Mouse (Mus musculus) embryonic facial prominence, embryonic 10.5 days (tissue): Measurements from ENCODE around the gene Btbd2. TPM values are rescaled to one million over a fixed set of nuclear protein-coding genes. Genes with fewer than 3 reads are reported as not detected.

Experiments used
- DNase-seq: peaks from one replicate; pipeline ENCODE4 v3.0.0-alpha.2; 2017; ENCODE audit warnings: low spot score
- H3K27ac ChIP-seq: fragments of 300-500 bp; sonication (generic); replicated peaks from 2 replicates; pipeline ENCODE4 v1.5.1; 2016; ENCODE audit warnings: mild to moderate bottlenecking
- H3K27me3 ChIP-seq: fragments of 300-500 bp; sonication (generic); replicated peaks from 2 replicates; pipeline ENCODE4 v1.6.1; 2016; ENCODE audit warnings: low read depth, mild to moderate bottlenecking; ENCODE audit not compliant: poor library complexity, severe bottlenecking
- H3K36me3 ChIP-seq: fragments of 300-500 bp; sonication (generic); replicated peaks from 2 replicates; pipeline ENCODE4 v1.6.1; 2016; ENCODE audit warnings: mild to moderate bottlenecking, moderate library complexity
- H3K4me1 ChIP-seq: fragments of 300-500 bp; sonication (generic); 2 replicates; pipeline ENCODE4 v1.6.1; 2016
- H3K4me3 ChIP-seq: fragments of 300-500 bp; sonication (generic); 2 replicates; pipeline ENCODE4 v1.5.1; 2016; ENCODE audit warnings: mild to moderate bottlenecking, moderate library complexity
- H3K9me3 ChIP-seq: fragments of 300-500 bp; sonication (generic); 2 replicates; pipeline ENCODE4 v1.6.1; 2016; ENCODE audit warnings: mild to moderate bottlenecking
- WGBS: fragments of 180-500 bp; shearing (Covaris S2); methylation state at CpG from one replicate; pipeline ENCODE4 v1.1.7; 2016; 5-methylcytosine and 5-hydroxymethylcytosine counted together
- polyA plus RNA-seq: library from polyadenylated mRNA; unstranded; fragments of >200 nt; fragmentation: Nextera tagmentation; extraction: Ambion mirVana; gene quantifications from 2 replicates; pipeline ENCODE4 v1.2.1, GENCODE M21; 2016

Gene Btbd2
- polyA plus RNA-seq, result 83.2 and 84.8 TPM in 2 replicates

- H3K36me3 ChIP-seq, result peaks cover 4% of the 10 kb centered on the region
- WGBS, result 17% methylated on average over 15 of the region's 15 CpGs
- H3K9me3 ChIP-seq, result no peaks in the 10 kb centered on the region
- peaks cover 41% of the 10 kb centered on the region for H3K4me1 ChIP-seq
- peak within 1 kb of the TSS; percentile 95 for H3K4me3 ChIP-seq
- no peak for DNase-seq
- H3K27ac ChIP-seq, result peak within 1 kb of the TSS; percentile 96
- no peaks in the 10 kb centered on the region for H3K27me3 ChIP-seq
These were observed at the start of gene Btbd2 for GRCm38 (mm10) chr10:80656863-80657623. TSS of gene Btbd2 (minus strand) at chr10:80657071.

- Histone ChIP-seq H3K27ac (no peak overlapping the region), H3K27me3 (no peaks in the 10 kb centered on the region), H3K4me3 (no peak overlapping the region), H3K36me3 (peaks cover 55% of the 10 kb centered on the region), H3K9me3 (no peaks in the 10 kb centered on the region), H3K4me1 (peaks cover 31% of the 10 kb centered on the region)
- DNase-seq, result no peak
- 74% methylated on average over 3 of the region's 3 CpGs for WGBS
These were observed 48.6 kb upstream of the Btbd2 start for GRCm38 (mm10) chr10:80705479-80705878.

- WGBS, result 69% methylated on average over 3 of the region's 3 CpGs
- H3K36me3 ChIP-seq, result peaks cover 51% of the 10 kb centered on the region
- H3K27me3 ChIP-seq, result no peaks in the 10 kb centered on the region
These were observed 48.2 kb upstream of the Btbd2 start for GRCm38 (mm10) chr10:80705033-80705432.

GRCm38 (mm10) chr10:80704418-80704817, 47.5 kb upstream of the Btbd2 start:
- Histone ChIP-seq H3K9me3 (no peaks in the 10 kb centered on the region), H3K36me3 (peaks cover 45% of the 10 kb centered on the region), H3K4me1 (peaks cover 37% of the 10 kb centered on the region), H3K27me3 (no peaks in the 10 kb centered on the region), H3K27ac (no peak overlapping the region), H3K4me3 (no peak overlapping the region)
- no peak for DNase-seq
- WGBS, result 84% methylated on average over 5 of the region's 5 CpGs

More at GRCm38 (mm10) chr10:80705033-80705432, 48.2 kb upstream of the Btbd2 start:
- DNase-seq, result no peak
- Histone ChIP-seq H3K9me3 (no peaks in the 10 kb centered on the region), H3K4me3 (no peak overlapping the region), H3K27ac (no peak overlapping the region), H3K4me1 (peaks cover 33% of the 10 kb centered on the region)

- no peaks in the 10 kb centered on the region for H3K27me3 ChIP-seq
- peaks cover 43% of the 10 kb centered on the region for H3K36me3 ChIP-seq
- H3K27ac ChIP-seq, result no peak overlapping the region
- peaks cover 39% of the 10 kb centered on the region for H3K4me1 ChIP-seq
- 84% methylated on average over 5 of the region's 5 CpGs for WGBS
- no peak for DNase-seq
- H3K9me3 ChIP-seq, result no peaks in the 10 kb centered on the region
- peak overlapping the region; percentile 76 for H3K4me3 ChIP-seq
These were observed 46.8 kb upstream of the Btbd2 start for GRCm38 (mm10) chr10:80703643-80704042.

GRCm38 (mm10) chr10:80702536-80703390, 45.9 kb upstream of the Btbd2 start:
- no peaks in the 10 kb centered on the region for H3K27me3 ChIP-seq
- peak overlapping the region; percentile 76 for H3K4me3 ChIP-seq
- DNase-seq, result peak; percentile 96
- peak overlapping the region; percentile 89 for H3K27ac ChIP-seq
- WGBS, result 2% methylated on average over 47 of the region's 47 CpGs
- H3K9me3 ChIP-seq, result no peaks in the 10 kb centered on the region
- H3K4me1 ChIP-seq, result peaks cover 45% of the 10 kb centered on the region
- peaks cover 43% of the 10 kb centered on the region for H3K36me3 ChIP-seq

- H3K27me3 ChIP-seq, result no peaks in the 10 kb centered on the region
- H3K27ac ChIP-seq, result peak within 1 kb of the TSS; percentile 89
- H3K4me1 ChIP-seq, result peaks cover 45% of the 10 kb centered on the region
- DNase-seq, result peak; percentile 100
- under 1% methylated on average over 59 of the region's 59 CpGs for WGBS
- H3K9me3 ChIP-seq, result no peaks in the 10 kb centered on the region
- peaks cover 36% of the 10 kb centered on the region for H3K36me3 ChIP-seq
- H3K4me3 ChIP-seq, result peak within 1 kb of the TSS; percentile 76
These were observed 45.1 kb upstream of the Btbd2 start, which contains the start of the genes Mob3a and Izumo4 for GRCm38 (mm10) chr10:80701721-80702535. TSS of gene Mob3a (minus strand) at chr10:80701977. TSS of gene Izumo4 (plus strand) at chr10:80702184.

- H3K36me3 ChIP-seq, result peaks cover 24% of the 10 kb centered on the region
- peaks cover 53% of the 10 kb centered on the region for H3K4me1 ChIP-seq
- 47% methylated on average over 4 of the region's 4 CpGs for WGBS
- no peaks in the 10 kb centered on the region for H3K9me3 ChIP-seq
- no peaks in the 10 kb centered on the region for H3K27me3 ChIP-seq
- H3K4me3 ChIP-seq, result peak overlapping the region; percentile 76
- H3K27ac ChIP-seq, result no peak overlapping the region; the same call in 1 of the 2 replicates
- DNase-seq, result no peak
These were observed 43.9 kb upstream of the Btbd2 start for GRCm38 (mm10) chr10:80700732-80701131.

GRCm38 (mm10) chr10:80700038-80700504, 43.2 kb upstream of the Btbd2 start:
- Histone ChIP-seq H3K27ac (no peak overlapping the region), H3K4me1 (peaks cover 60% of the 10 kb centered on the region), H3K36me3 (peaks cover 17% of the 10 kb centered on the region), H3K9me3 (no peaks in the 10 kb centered on the region), H3K4me3 (peak overlapping the region; percentile 14; the same call in 1 of the 2 replicates), H3K27me3 (no peaks in the 10 kb centered on the region)
- DNase-seq, result no peak
- 85% methylated on average over 7 of the region's 7 CpGs for WGBS

- Histone ChIP-seq H3K4me3 (no peak overlapping the region), H3K4me1 (peaks cover 66% of the 10 kb centered on the region), H3K27me3 (no peaks in the 10 kb centered on the region), H3K9me3 (no peaks in the 10 kb centered on the region), H3K27ac (peak overlapping the region; percentile 35; the same call in 1 of the 2 replicates), H3K36me3 (peaks cover 29% of the 10 kb centered on the region)
- no peak for DNase-seq
- whole genome bisulfite sequencing, result 89% methylated on average over 9 of the region's 9 CpGs
These were observed 41.7 kb upstream of the Btbd2 start for GRCm38 (mm10) chr10:80698605-80699004.

GRCm38 (mm10) chr10:80697812-80698211, 40.9 kb upstream of the Btbd2 start:
- WGBS, result 85% methylated on average over 9 of the region's 9 CpGs

GRCm38 (mm10) chr10:80697393-80697787, 40.5 kb upstream of the Btbd2 start:
- no peaks in the 10 kb centered on the region for H3K27me3 ChIP-seq
- no peaks in the 10 kb centered on the region for H3K9me3 ChIP-seq
- peaks cover 40% of the 10 kb centered on the region for H3K36me3 ChIP-seq
- WGBS, result 92% methylated on average over 8 of the region's 8 CpGs
- no peak overlapping the region for H3K27ac ChIP-seq
- H3K4me1 ChIP-seq, result peaks cover 56% of the 10 kb centered on the region
- no peak for DNase-seq
- H3K4me3 ChIP-seq, result no peak overlapping the region

More at GRCm38 (mm10) chr10:80697812-80698211, 40.9 kb upstream of the Btbd2 start:
- H3K36me3 ChIP-seq, result peaks cover 36% of the 10 kb centered on the region
- H3K27me3 ChIP-seq, result no peaks in the 10 kb centered on the region
- peaks cover 58% of the 10 kb centered on the region for H3K4me1 ChIP-seq
- H3K27ac ChIP-seq, result no peak overlapping the region
- no peaks in the 10 kb centered on the region for H3K9me3 ChIP-seq
- H3K4me3 ChIP-seq, result no peak overlapping the region
- DNase-seq, result no peak
